Mouse (Mus musculus) kidney, adult 11 months (tissue): ENCODE data around the gene Elk4.
A peak's percentile ranks its signal among the peaks of the same experiment; 100 is the strongest.

Source experiments
- DNase-seq: peaks from one replicate; pipeline ENCODE4 v3.0.0; 2022

Elk4 gene

GRCm38 (mm10) chr1:131987432-131987831, 20.0 kb upstream of the Elk4 start:
- no peak for DNase-seq

- DNase-seq = no peak
Measured at GRCm38 (mm10) chr1:131989476-131989875, 17.9 kb upstream of the Elk4 start.

- no peak for DNase-seq
Measured at GRCm38 (mm10) chr1:131990083-131990760, 17.2 kb upstream of the Elk4 start.

GRCm38 (mm10) chr1:131992561-131993001, 14.8 kb upstream of the Elk4 start:
- no peak for DNase-seq

- DNase-seq = peak; percentile 75
Measured at GRCm38 (mm10) chr1:131993169-131994040, 14.0 kb upstream of the Elk4 start.

- peak; percentile 46 for DNase-seq
Measured at GRCm38 (mm10) chr1:131995062-131995461, 12.3 kb upstream of the Elk4 start.

- no peak for DNase-seq
Measured at GRCm38 (mm10) chr1:132000506-132000905, 6.9 kb upstream of the Elk4 start.

- no peak for DNase-seq
Measured at GRCm38 (mm10) chr1:132001880-132002330, 5.5 kb upstream of the Elk4 start.

- no peak for DNase-seq
Measured at GRCm38 (mm10) chr1:132003111-132003510, 4.3 kb upstream of the Elk4 start.

GRCm38 (mm10) chr1:132003817-132004216, 3.6 kb upstream of the Elk4 start:
- no peak for DNase-seq

- DNase-seq = no peak
Measured at GRCm38 (mm10) chr1:132004574-132005180, 2.7 kb upstream of the Elk4 start.

- DNase-seq = no peak
Measured at GRCm38 (mm10) chr1:132005466-132005865, 1.9 kb upstream of the Elk4 start.

- DNase-seq = no peak
Measured at GRCm38 (mm10) chr1:132006046-132006445, 1.4 kb upstream of the Elk4 start.

GRCm38 (mm10) chr1:132006721-132007120, 686 bp upstream of the Elk4 start:
- DNase-seq = no peak

- peak; percentile 85 for DNase-seq
Measured at GRCm38 (mm10) chr1:132007828-132008827, 721 bp downstream of the Elk4 start.

- no peak for DNase-seq
Measured at GRCm38 (mm10) chr1:132008881-132009644, 1.7 kb downstream of the Elk4 start.

- no peak for DNase-seq
Measured at GRCm38 (mm10) chr1:132010632-132011501, 3.5 kb downstream of the Elk4 start.

GRCm38 (mm10) chr1:132011785-132012184, 4.4 kb downstream of the Elk4 start:
- no peak for DNase-seq

GRCm38 (mm10) chr1:132012861-132013260, 5.5 kb downstream of the Elk4 start:
- no peak for DNase-seq

GRCm38 (mm10) chr1:132014800-132015199, 7.4 kb downstream of the Elk4 start:
- DNase-seq = no peak
